8 mouse cellular contexts compared by ENCODE assay signal in the genomic region with DNA sequence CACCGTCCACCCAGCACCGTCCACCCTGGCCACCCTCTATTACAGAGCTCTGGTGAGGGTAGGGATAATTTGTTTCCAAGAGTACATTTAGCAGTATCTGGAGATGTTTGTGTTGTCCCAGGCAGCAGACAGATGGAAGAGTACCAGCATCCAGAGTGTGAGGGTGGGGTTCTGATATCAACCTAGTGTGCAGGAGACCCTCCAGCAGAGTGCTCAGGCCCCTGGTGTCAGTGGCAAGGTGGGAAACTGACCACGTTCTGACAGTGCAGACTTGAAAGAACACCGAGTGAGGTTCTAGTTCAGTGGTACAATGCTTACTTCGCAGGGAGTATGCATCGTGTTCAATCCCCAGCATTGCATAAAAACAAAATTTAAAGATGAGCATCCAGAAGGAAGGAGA. TPM values are rescaled to one million over a fixed set of nuclear protein-coding genes. Genes with fewer than 3 reads are reported as not detected.
DNase-seq lines count a peak whose midpoint lies in the region; ATAC-seq and TF ChIP-seq lines count a peak whose summit lies in the region.

No protein-coding gene starts in this region.

- H3K36me3 ChIP-seq in forebrain, embryonic 11.5 days (ENCODE audit: control insufficient read depth, insufficient read depth, low read length), result peaks cover 4% of the 10 kb centered on the region; the same call in 1 of the 2 replicates
- peaks cover 14% of the 10 kb centered on the region for H3K36me3 ChIP-seq in limb, embryonic 11.5 days (ENCODE audit: control insufficient read depth, insufficient read depth, low read length)
- H3K36me3 ChIP-seq in neural tube, embryonic 15.5 days, result no peaks in the 10 kb centered on the region

- WGBS in forebrain, embryonic 11.5 days, result 76% methylated on average over 6 of the region's 6 CpGs
- WGBS in limb, embryonic 11.5 days, result 78% methylated on average over 6 of the region's 6 CpGs
- WGBS in neural tube, embryonic 15.5 days, result 71% methylated on average over 6 of the region's 6 CpGs

- no peak for ATAC-seq in forebrain, embryonic 11.5 days (replicated peaks; ENCODE audit: low FRiP score)
- no peak for ATAC-seq in limb, embryonic 11.5 days (ENCODE audit: insufficient number of reproducible peaks, low FRiP score, low TSS enrichment, low read depth)
- ATAC-seq in neural tube, embryonic 15.5 days (ENCODE audit: low FRiP score), result no peak

- peak overlapping the region; percentile 73 for H3K9ac ChIP-seq in forebrain, embryonic 11.5 days (ENCODE audit: low read length)
- peak overlapping the region; percentile 64; the same call in 1 of the 2 replicates for H3K9ac ChIP-seq in limb, embryonic 11.5 days (ENCODE audit: low read length)
- peak overlapping the region; percentile 84 for H3K9ac ChIP-seq in neural tube, embryonic 15.5 days (replicated peaks)

- no peak for TF ChIP-seq CTCF in left cerebral cortex, adult 2 months (IDR thresholded peaks at IDR 0.05)

- H3K4me3 ChIP-seq in left cerebral cortex, adult 2 months, result peak overlapping the region; percentile 64
- peak overlapping the region; percentile 91 for H3K4me3 ChIP-seq in forebrain, embryonic 11.5 days (ENCODE audit: low read depth, low read length)
- H3K4me3 ChIP-seq in limb, embryonic 11.5 days (ENCODE audit: low read depth, low read length), result peak overlapping the region; percentile 85; the same call in 1 of the 2 replicates
- H3K4me3 ChIP-seq in neural tube, embryonic 15.5 days (replicated peaks), result peak overlapping the region; percentile 93

- no peak for DNase-seq in left cerebral cortex, adult 2 months (ENCODE audit: extremely low spot score in 1 of 2, low spot score in 2 of 2)
- no peak for DNase-seq in left cerebral cortex, postnatal 25 days (ENCODE audit: low spot score in 2 of 2)
- DNase-seq in forebrain, embryonic 11.5 days (ENCODE audit: low spot score), result no peak
- DNase-seq in limb, embryonic 11.5 days (ENCODE audit: low spot score), result no peak
- no peak for DNase-seq in thymus, postnatal 10 days (ENCODE audit: low spot score in 2 of 2)
- no peak for DNase-seq in spleen, adult 12 weeks (ENCODE audit: low spot score)
- DNase-seq in gastrocnemius, postnatal 25 days, result no peak

- peak overlapping the region; percentile 92 for H3K4me2 ChIP-seq in forebrain, embryonic 11.5 days (ENCODE audit: low read depth, low read length, severe bottlenecking)
- H3K4me2 ChIP-seq in limb, embryonic 11.5 days (ENCODE audit: low read depth, severe bottlenecking), result peak overlapping the region; percentile 92; the same call in 1 of the 2 replicates
- peak overlapping the region; percentile 73 for H3K4me2 ChIP-seq in neural tube, embryonic 15.5 days

- no peaks in the 10 kb centered on the region for H3K27me3 ChIP-seq in forebrain, embryonic 11.5 days (ENCODE audit: control insufficient read depth, insufficient read depth, low read length)
- no peaks in the 10 kb centered on the region for H3K27me3 ChIP-seq in limb, embryonic 11.5 days (ENCODE audit: control insufficient read depth, insufficient read depth, low read length)
- no peaks in the 10 kb centered on the region for H3K27me3 ChIP-seq in neural tube, embryonic 15.5 days (replicated peaks)

- intact Hi-C loops in left cerebral cortex, adult 2 months (cut with DNase I), result loop anchor here (1.0 kb wide), 1 partner anchor 16 kb away; a partner anchor contains a TSS
- intact Hi-C loops in left cerebral cortex, postnatal 25 days (cut with DNase I), result loop anchor here (2.0 kb wide), 1 partner anchor 25 kb away; a partner anchor contains a TSS

- H3K27ac ChIP-seq in left cerebral cortex, adult 2 months, result no peak overlapping the region
- H3K27ac ChIP-seq in forebrain, embryonic 11.5 days (ENCODE audit: low read depth, low read length), result no peak overlapping the region
- no peak overlapping the region for H3K27ac ChIP-seq in limb, embryonic 11.5 days (replicated peaks; ENCODE audit: low read depth, low read length)
- no peak overlapping the region; the same call in 1 of the 2 replicates for H3K27ac ChIP-seq in neural tube, embryonic 15.5 days (replicated peaks)

- peaks cover 8% of the 10 kb centered on the region; the same call in 1 of the 2 replicates for H3K4me1 ChIP-seq in forebrain, embryonic 11.5 days (replicated peaks; ENCODE audit: control insufficient read depth, insufficient read depth, low read length)
- H3K4me1 ChIP-seq in limb, embryonic 11.5 days (ENCODE audit: control insufficient read depth, insufficient read depth, low read length), result peaks cover 12% of the 10 kb centered on the region
- H3K4me1 ChIP-seq in neural tube, embryonic 15.5 days, result peaks cover 28% of the 10 kb centered on the region

- no peaks in the 10 kb centered on the region for H3K9me3 ChIP-seq in forebrain, embryonic 11.5 days (ENCODE audit: control insufficient read depth, low read length)
- H3K9me3 ChIP-seq in limb, embryonic 11.5 days (ENCODE audit: control insufficient read depth, low read length), result no peaks in the 10 kb centered on the region
- H3K9me3 ChIP-seq in neural tube, embryonic 15.5 days (replicated peaks), result no peaks in the 10 kb centered on the region

RNA-seq across cellular contexts. Expression of a gene that starts 1.1 kb away (rescaled TPM):
- 100 to 1,000 TPM; 236 to 250 TPM for total RNA-seq in left cerebral cortex, adult 2 months (2021)
- 100 to 1,000 TPM; 250 to 258 TPM for total RNA-seq in left cerebral cortex, postnatal 25 days (2021)
- polyA plus RNA-seq in forebrain, embryonic 11.5 days (2014; fragmentation: Nextera tagmentation; extraction: Ambion mirVana), result 171 and 189 TPM in 2 replicates
- 145 and 156 TPM in 2 replicates for polyA plus RNA-seq in limb, embryonic 11.5 days (2014; fragmentation: Nextera tagmentation; extraction: Ambion mirVana)
- 234 and 256 TPM in 2 replicates for polyA plus RNA-seq in neural tube, embryonic 15.5 days (2015; fragmentation: Nextera tagmentation; extraction: Ambion mirVana)
- 100 to 1,000 TPM; 163 to 177 TPM for total RNA-seq in gastrocnemius, postnatal 25 days (2021)

RNA-seq across cellular contexts. Expression of a gene that starts 16.4 kb away (rescaled TPM):
- total RNA-seq in left cerebral cortex, adult 2 months (2021), result under 1 TPM; 0.35 to 0.66 TPM
- total RNA-seq in left cerebral cortex, postnatal 25 days (2021), result under 1 TPM; 0.60 to 0.73 TPM
- polyA plus RNA-seq in forebrain, embryonic 11.5 days (2014; fragmentation: Nextera tagmentation; extraction: Ambion mirVana), result 92.7 and 94.0 TPM in 2 replicates
- 81.8 and 84.1 TPM in 2 replicates for polyA plus RNA-seq in limb, embryonic 11.5 days (2014; fragmentation: Nextera tagmentation; extraction: Ambion mirVana)
- polyA plus RNA-seq in neural tube, embryonic 15.5 days (2015; fragmentation: Nextera tagmentation; extraction: Ambion mirVana), result 8.0 and 24.4 TPM in 2 replicates
- total RNA-seq in gastrocnemius, postnatal 25 days (2021), result under 1 TPM; 0.54 to 0.96 TPM

RNA-seq across cellular contexts. Expression of a gene that starts 16.7 kb away (rescaled TPM):
- total RNA-seq in left cerebral cortex, adult 2 months (2021), result under 1 TPM; 0.44 to 0.63 TPM
- under 1 TPM; 0.32 to 0.41 TPM for total RNA-seq in left cerebral cortex, postnatal 25 days (2021)
- 0.92 and 1.2 TPM in 2 replicates for polyA plus RNA-seq in forebrain, embryonic 11.5 days (2014; fragmentation: Nextera tagmentation; extraction: Ambion mirVana)
- 0.76 and 0.81 TPM in 2 replicates for polyA plus RNA-seq in limb, embryonic 11.5 days (2014; fragmentation: Nextera tagmentation; extraction: Ambion mirVana)
- polyA plus RNA-seq in neural tube, embryonic 15.5 days (2015; fragmentation: Nextera tagmentation; extraction: Ambion mirVana), result 1.1 TPM in 2 replicates
- under 1 TPM; 0.24 to 0.26 TPM for total RNA-seq in gastrocnemius, postnatal 25 days (2021)

RNA-seq across cellular contexts. Expression of a gene that starts 25.8 kb away (rescaled TPM):
- 10 to 100 TPM; 39.3 to 43.7 TPM for total RNA-seq in left cerebral cortex, adult 2 months (2021)
- total RNA-seq in left cerebral cortex, postnatal 25 days (2021), result 10 to 100 TPM; 40.7 to 46.8 TPM
- 12.3 and 16.8 TPM in 2 replicates for polyA plus RNA-seq in forebrain, embryonic 11.5 days (2014; fragmentation: Nextera tagmentation; extraction: Ambion mirVana)
- 18.9 and 19.0 TPM in 2 replicates for polyA plus RNA-seq in limb, embryonic 11.5 days (2014; fragmentation: Nextera tagmentation; extraction: Ambion mirVana)
- polyA plus RNA-seq in neural tube, embryonic 15.5 days (2015; fragmentation: Nextera tagmentation; extraction: Ambion mirVana), result 7.9 and 8.4 TPM in 2 replicates
- 10 to 100 TPM; 15.6 to 16.7 TPM for total RNA-seq in gastrocnemius, postnatal 25 days (2021)

RNA-seq across cellular contexts. Expression of a gene that starts 29.6 kb away (rescaled TPM):
- under 1 TPM in 1 of 2 experiments, not detected in 1; 0.41 TPM for total RNA-seq in left cerebral cortex, adult 2 months (2021)
- total RNA-seq in left cerebral cortex, postnatal 25 days (2021), result under 1 TPM; 0.37 to 0.62 TPM
- polyA plus RNA-seq in forebrain, embryonic 11.5 days (2014; fragmentation: Nextera tagmentation; extraction: Ambion mirVana), result 0.87 and 0.90 TPM in 2 replicates
- 1.2 and 1.5 TPM in 2 replicates for polyA plus RNA-seq in limb, embryonic 11.5 days (2014; fragmentation: Nextera tagmentation; extraction: Ambion mirVana)
- polyA plus RNA-seq in neural tube, embryonic 15.5 days (2015; fragmentation: Nextera tagmentation; extraction: Ambion mirVana), result 0.82 and 1.2 TPM in 2 replicates
- total RNA-seq in gastrocnemius, postnatal 25 days (2021), result under 1 TPM; 0.33 to 0.35 TPM
